Mouse (Mus musculus) CD4-positive, CD25-positive, alpha-beta regulatory T cell, adult 4 months (primary cell): ENCODE data around the gene Limch1. TPM values are rescaled to one million over a fixed set of nuclear protein-coding genes. Genes with fewer than 3 reads are reported as not detected.

Source experiments
- ATAC-seq: one replicate; pipeline ENCODE4 v1.8.0; 2017
- polyA plus RNA-seq, 2 experiments: library from polyadenylated mRNA; unstranded; fragments of 100-300 nt; shearing (Covaris generic); gene quantifications; one replicate each; pipeline ENCODE4 v1.2.1; 2017

Limch1 gene
- polyA plus RNA-seq, 2 experiments from 2014 or later = not detected

GRCm38 (mm10) chr5:66886410-66887120 lies 140.9 kb downstream of the Limch1 start:
- no peak for ATAC-seq

DNA sequence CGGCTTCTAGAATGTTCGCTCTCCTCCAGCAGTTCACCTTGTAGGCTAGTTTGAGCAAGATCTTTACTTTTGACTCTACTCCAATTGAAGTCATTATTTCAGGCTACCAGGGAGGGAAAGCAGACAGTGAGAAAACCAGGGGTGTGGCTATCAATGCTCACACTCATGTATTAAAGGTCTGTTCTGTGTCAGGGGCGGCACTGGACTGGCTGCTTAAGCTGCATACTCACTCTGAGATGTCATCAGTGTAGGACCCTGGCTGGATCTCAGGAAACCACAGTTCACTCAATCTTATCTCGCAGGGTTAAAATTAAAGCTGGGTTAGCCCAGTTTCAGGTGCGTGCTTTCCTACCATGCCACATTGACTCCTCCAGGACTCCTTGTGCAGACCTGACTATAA lies 142.4 kb downstream of the Limch1 start:
- no peak for ATAC-seq

DNA sequence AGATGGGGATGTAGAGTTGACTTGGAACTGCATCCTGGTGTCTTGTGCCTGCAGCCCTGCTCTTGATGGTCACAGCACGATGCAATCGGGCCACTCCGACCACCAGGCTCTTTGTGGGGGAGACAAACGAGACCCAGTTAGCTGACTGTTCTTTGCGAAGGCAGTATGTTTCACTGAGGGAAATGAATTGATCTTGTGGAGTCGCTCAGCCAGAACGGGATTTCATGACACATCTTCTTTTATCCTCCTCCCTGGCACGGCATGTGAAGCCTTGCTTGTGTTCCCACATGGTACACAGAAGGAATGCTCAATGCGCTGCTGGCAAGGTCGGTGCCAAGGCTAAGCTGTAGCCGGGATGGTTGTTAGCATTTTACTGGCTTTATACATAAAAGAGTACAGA lies 143.7 kb downstream of the Limch1 start:
- ATAC-seq = no peak

DNA sequence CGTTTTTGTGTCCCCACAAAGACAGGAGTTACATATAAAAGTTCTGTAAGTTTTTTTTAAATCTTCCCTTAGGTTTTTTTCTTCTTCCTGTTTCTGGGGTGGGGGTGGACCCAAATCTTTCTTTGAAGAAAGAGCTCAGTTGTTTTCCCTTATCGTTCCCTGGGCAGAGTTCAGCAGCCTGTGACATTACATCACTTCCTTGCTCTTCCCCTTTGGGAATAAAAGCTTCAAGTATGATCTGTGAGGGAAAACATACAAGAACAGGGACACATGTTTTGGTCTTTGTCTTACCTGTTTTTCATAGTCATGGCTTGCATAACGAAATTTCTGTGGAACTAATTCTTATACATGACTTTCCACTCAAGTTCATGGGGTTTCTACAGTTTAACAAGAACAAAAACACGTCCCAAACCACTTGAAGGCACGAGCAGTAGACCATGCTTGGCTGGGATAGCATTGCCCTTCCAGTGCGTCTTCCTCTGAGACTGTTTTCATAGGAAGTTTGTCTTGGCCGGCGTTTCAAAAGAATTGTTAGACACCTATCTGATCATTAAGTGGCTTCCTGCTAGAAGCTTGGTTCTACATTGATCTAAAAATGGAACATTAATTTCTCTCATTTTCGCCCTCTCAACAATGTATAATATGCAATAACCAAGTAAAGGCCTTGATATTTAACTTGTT lies 150.0 kb downstream of the Limch1 start:
- ATAC-seq = no peak

GRCm38 (mm10) chr5:66897584-66897983 lies 152.0 kb downstream of the Limch1 start:
- no peak for ATAC-seq

- ATAC-seq = no peak
Observed at GRCm38 (mm10) chr5:66898252-66898651, 152.6 kb downstream of the Limch1 start.

- ATAC-seq = no peak
Observed at GRCm38 (mm10) chr5:66898811-66899430, 153.3 kb downstream of the Limch1 start.

DNA sequence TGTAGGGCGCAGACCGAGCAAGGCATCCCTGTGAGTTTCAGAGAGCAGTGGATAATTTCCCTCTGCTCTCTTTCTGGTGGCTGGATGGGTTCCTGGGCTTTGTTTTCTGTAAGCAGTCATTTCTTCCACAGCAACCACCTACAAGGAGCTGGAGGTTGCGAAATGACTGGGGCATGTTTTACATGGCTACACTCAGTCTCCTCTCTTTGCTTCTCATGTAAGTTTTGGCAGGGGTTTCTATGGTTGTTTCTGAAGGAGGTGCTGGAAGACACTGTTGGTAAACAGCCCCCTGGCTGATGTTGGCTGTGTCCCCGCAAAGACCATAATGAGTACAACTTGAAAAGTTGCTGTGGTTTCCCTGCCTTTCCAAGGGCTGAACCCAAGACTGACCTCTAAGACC lies 155.5 kb downstream of the Limch1 start:
- no peak for ATAC-seq

- ATAC-seq = no peak
Observed at GRCm38 (mm10) chr5:66904835-66905234, 159.2 kb downstream of the Limch1 start.

GRCm38 (mm10) chr5:66908883-66909282 lies 163.3 kb downstream of the Limch1 start:
- no peak for ATAC-seq

GRCm38 (mm10) chr5:66909962-66910361 lies 164.3 kb downstream of the Limch1 start:
- no peak for ATAC-seq

- no peak for ATAC-seq
Observed at GRCm38 (mm10) chr5:66910610-66911009, 165.0 kb downstream of the Limch1 start.

DNA sequence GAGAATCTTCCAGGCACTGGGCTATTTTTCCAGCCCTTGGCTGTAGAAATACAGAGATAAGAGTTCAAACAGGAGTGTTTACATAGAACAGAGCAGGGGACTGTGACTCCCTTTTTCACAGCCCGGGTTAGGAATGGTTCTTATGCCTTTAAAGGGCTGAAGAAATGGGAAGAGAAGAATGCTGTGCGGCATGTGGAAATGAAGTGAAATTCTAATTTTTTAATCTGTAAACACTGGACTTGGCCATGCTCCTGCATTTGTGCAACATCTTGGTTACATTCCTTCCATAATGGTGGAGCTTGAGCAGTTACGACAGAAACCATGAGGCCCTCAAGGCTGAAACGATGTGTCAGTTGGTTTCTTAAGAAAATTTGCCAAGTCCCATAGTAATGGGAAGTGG lies 165.4 kb downstream of the Limch1 start:
- no peak for ATAC-seq

DNA sequence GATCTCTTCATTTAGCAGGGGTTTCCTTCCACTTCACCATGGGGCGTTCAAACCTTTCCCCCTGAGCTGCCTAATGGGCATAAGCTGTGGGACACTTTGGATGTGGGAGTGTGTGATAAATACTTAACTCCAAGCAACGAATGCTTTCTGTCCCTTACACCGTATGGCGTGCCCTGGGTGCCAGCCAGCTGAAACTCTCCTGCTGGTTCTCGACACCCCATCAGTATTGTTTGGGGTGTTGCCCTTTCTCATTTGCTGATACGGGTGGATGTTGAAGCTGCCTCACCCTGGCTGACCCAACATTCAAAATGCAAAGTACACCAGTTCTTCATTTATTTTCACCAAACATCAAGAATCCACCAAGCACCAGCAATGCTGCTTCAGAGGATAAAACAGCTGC lies 168.2 kb downstream of the Limch1 start:
- no peak for ATAC-seq

GRCm38 (mm10) chr5:66917353-66918315 lies 172.0 kb downstream of the Limch1 start:
- no peak for ATAC-seq

DNA sequence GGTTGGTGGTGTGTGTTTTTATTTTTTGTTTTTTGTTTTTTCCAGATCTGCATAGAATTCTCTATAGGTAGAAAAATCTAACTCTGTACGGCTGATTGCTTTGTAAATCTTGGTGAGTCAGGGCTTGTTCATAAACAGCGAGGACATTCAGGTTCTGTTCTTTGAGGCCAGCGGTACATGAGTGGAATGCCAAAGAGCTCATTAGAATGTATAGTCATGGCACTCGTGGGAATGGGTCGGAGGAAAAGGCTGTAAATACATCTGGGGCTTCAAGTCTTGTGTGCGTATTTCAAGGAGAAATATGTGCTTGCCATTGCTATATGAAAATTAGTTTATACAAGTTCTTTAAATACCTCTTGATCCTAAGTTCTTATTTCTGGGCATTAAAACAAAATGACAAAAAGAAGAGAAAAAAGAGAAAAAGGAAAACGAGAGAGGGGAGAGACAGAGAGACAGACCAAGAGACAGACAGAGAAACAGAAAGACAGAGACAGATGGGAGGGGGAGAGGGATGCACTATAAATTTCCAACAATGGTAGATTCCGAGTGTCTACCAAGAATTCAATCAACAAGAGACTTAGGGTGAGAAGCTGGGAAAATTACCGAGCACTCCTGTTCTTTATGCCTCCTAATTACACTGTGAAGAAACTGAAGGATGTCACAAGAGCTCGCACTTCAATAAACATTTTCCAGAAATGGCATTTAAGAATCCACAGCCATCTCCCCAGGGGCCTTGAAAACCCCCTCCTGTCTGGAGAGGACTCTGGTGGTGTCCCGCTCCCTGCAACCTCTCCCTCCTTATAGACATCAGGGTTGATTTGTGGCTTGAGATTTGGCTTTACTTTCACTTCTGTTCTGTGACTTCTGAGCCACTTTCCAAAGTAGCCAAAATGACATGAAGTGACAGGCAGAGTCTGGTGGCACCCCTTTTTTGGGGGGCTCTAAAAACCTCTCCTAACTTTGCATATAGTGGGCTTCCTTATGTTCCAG lies 173.0 kb downstream of the Limch1 start:
- no peak for ATAC-seq

DNA sequence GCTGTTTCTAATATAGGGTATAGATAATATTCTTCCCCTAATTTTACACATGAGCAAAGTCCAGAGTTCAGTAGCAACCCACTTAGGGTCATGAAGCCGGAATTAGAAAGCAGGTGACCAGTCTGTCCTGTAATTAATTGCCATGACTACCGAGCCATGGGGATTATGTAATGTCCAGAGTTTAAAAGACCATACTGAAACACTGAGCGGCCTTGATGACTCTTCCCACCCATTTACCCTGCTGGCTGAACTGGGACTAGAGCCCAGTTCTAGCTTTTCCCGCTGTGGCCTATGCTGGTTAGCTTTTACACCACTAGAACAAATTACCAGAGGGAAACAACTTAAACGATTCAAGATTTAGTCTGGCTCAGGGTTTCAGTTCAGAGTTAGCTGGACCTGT lies 177.0 kb downstream of the Limch1 start:
- ATAC-seq = no peak

DNA sequence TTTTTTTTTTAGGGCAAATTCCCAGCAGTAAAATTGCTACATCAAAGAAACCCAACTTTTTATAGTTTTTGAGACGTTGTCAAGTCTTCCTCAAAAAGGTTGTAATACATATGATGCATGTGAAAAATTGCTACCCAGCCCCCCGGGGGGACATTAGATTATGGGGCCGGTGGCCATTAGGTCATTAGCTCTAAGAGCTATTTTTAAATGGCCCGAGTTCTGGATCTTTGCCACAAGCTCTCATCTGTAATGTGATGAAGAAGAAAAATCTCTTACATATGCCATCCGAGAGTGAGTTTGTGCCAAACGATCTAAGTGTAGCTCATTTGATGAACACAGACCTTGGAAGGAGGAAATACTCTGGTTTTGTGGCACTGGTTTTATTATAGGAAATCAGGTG lies 183.7 kb downstream of the Limch1 start:
- no peak for ATAC-seq

DNA sequence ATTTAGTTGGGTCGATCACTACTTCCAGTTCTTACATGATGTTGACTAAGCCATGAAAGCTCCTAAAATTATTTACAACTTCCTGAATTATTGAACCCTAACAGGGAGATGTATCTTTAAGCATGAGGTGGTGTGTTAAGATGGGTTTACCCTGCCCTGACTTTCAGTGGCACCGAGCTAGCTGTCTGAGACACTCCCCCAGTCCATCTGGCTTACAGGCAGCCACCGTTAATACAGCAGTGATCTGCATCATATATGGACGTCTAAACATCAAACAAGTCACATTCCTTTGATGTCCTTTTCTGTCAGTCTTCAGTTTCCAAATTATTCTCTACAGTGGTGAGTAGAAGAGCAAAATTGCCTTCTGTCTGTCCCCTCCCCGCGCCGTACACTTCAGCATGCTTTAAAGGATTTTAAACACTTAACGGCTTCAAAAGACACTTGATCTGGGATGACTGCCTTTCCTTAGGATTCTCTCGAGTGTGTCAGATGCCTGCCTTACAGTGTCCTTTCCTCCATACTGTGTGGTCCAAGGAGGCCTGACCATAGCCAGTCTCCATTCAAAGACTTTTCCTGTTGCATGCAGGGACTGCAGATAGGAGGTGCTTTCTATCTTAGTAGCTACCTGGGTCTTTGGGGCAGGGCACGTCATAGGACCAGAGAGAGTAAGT lies 187.6 kb downstream of the Limch1 start:
- ATAC-seq = no peak

DNA sequence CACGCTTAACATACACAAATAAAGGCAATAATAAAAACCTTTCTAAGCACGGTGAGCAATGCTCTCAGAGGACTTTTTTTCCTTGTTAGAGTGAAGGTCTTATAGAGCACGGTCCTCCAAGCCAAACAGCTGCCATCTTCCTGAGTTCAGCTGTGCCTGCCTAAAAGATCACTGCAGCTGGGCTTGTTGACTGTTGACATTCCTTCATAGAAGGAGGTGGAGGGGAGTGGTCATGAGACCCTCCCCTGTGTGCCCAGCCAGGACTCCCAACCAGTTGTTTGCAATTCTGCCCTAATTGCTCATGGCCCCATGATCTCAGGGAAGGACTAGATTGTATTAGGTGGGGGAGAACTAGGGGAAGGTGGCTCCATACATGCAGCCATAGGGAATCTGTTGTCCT lies 189.0 kb downstream of the Limch1 start:
- no peak for ATAC-seq

DNA sequence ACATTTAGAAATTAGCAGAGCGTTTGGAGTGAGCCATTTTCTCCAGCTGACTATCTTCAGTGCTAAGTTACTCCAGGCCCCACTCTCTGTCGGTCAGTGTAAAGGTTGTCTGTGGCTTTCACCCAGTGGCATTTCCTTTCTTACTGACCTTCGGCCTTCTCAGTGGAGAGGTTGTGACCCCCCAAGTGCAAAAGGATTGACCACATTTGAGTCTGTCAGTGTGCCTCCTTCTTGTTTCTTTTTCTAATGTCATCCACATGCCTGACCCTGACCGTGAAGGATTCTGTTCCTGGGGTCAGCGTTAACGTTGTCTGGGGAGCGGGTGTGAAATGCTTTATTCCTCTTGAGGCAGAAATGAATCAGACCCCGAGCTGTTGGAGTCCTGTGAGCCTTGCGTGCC lies 191.7 kb downstream of the Limch1 start:
- no peak for ATAC-seq
